Mouse (Mus musculus): ENCODE results near the gene Slc22a23.

The Slc22a23 gene

GRCm38 (mm10) chr13:34146916-34147315, 198.1 kb downstream of the Slc22a23 start:
- no peak for DNase-seq (ENCODE audit: low read depth in 2 of 2, low spot score in 2 of 2)

GRCm38 (mm10) chr13:34143389-34143788, 201.6 kb downstream of the Slc22a23 start:
- no peak for DNase-seq (ENCODE audit: low read depth in 2 of 2, low spot score in 2 of 2)

GRCm38 (mm10) chr13:34136605-34137004, 208.4 kb downstream of the Slc22a23 start:
- no peak for DNase-seq (ENCODE audit: low read depth in 2 of 2, low spot score in 2 of 2)

- DNase-seq (ENCODE audit: low read depth in 2 of 2, low spot score in 2 of 2) = no peak
Measured at GRCm38 (mm10) chr13:34134276-34134675, 210.7 kb downstream of the Slc22a23 start.

GRCm38 (mm10) chr13:34133326-34134071, 211.5 kb downstream of the Slc22a23 start:
- no peak for DNase-seq (ENCODE audit: low read depth in 2 of 2, low spot score in 2 of 2)

GRCm38 (mm10) chr13:34132875-34133274, 212.1 kb downstream of the Slc22a23 start:
- no peak for DNase-seq (ENCODE audit: low read depth in 2 of 2, low spot score in 2 of 2)

GRCm38 (mm10) chr13:34132299-34132698, 212.7 kb downstream of the Slc22a23 start:
- DNase-seq (ENCODE audit: low read depth in 2 of 2, low spot score in 2 of 2) = no peak

- peak; percentile 51 to 65 for DNase-seq (ENCODE audit: low read depth in 2 of 2, low spot score in 2 of 2)
Measured at GRCm38 (mm10) chr13:34131708-34132060, 213.3 kb downstream of the Slc22a23 start.

GRCm38 (mm10) chr13:34131011-34131707, 213.8 kb downstream of the Slc22a23 start:
- peak in 1 of 2 experiments; percentile 34 for DNase-seq (ENCODE audit: low read depth in 2 of 2, low spot score in 2 of 2)

- peak in 1 of 2 experiments; percentile 2 for DNase-seq (ENCODE audit: low read depth in 2 of 2, low spot score in 2 of 2)
Measured at GRCm38 (mm10) chr13:34130226-34130731, 214.7 kb downstream of the Slc22a23 start, which contains the start of gene Tubb2b. Tubb2b (minus strand) TSS chr13:34130466.

- DNase-seq (ENCODE audit: low read depth in 2 of 2, low spot score in 2 of 2) = peak in 1 of 2 experiments; percentile 11
Measured at GRCm38 (mm10) chr13:34129485-34130225, 215.3 kb downstream of the Slc22a23 start.
